Mouse (Mus musculus) T-helper 17 cell (primary cell): Measurements from ENCODE around the gene Inka2.

ENCODE experiments used
- in situ Hi-C, 2 experiments: fragments of 300-600 bp; cut with MboI, MseI; formaldehyde crosslinking; loops; 1 replicate in 1 of 2; 2 replicates in 1 of 2; pipeline ENCODE4 v1.15.1; 2025; ENCODE audit warnings: high pct_unique_total_duplicates in 2 of 2

Inka2 gene

DNA sequence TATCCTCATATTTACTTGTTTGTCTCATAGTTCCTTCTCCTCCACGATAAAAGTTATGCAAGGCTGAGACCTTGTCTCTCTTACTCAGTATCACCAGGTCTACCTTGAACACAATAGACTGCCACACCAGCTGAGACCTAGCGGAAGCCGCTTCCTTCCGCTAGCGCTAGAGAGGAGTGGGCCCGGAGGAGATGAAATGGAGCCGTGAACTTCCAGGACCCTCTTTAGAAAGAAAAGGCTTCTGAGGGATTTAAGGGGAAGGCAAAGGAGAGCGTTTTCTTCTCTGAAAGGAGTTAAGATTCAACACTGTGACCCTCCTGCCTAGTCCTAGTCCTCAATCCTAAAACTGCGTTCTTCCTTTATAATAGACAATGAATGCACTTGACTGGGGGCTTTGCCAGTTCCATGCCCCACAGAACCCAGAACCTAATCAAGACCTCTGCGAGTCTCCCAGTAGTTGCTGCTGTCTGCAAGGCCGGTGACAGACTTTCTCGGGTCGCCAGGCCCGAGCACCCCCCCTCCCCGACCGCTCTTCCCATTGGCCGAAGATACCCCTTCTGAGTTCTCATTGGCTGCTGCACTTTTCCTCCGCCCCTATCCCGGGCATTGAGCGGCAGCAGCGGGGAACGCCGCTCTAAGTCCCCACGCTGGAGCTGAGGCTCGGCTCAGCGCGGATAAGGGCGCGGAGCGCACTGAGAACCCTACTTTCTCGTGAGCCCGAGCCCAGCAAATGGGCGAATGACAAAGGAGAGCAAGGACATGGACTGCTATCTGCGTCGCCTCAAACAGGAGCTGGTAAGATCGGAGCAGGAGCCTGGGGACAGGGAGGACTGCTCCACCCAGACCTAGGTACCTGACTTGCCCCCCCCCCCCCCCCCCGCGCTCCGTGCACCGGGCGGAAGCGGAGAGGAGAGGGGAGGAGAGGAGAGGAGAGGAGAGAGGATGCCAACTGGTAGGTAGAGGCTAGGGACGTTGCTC lies at the start of gene Inka2:
Gene Inka2 (plus strand): TSS at position 569 of the 978 bp plus-strand sequence.
- in situ Hi-C loops = no loop called here

DNA sequence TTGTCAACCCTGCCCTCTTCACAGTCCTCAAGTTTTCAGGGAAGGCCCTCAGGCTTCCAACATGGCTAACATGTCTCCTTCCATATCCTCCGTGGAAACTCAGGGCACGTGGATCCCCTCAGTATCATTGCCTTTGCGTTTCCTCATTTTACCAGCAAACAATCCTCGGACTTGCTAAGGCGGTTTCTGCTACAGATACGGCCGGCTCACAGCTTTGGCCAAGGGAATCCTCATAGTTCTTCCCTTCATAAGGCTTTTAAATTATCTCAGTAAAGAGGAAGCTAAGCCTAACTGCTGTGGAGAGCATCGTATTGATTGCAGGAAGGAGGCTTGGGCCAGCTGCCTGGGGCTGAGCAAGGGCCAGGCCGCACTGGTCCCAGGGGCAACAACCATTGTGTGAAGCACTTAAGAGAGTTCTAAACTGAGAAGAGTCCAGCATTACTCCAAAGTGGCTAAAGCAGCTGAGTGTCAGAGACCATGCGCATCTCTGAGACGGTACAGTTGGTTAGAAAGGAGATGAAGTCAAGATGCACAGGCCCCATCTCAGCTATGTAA lies 49.3 kb upstream of the Inka2 start:
- in situ Hi-C loops = loop anchor here in 1 of 2 experiments (25.0 kb wide), 1 partner anchor 782 kb away; no protein-coding TSS in a partner anchor

DNA sequence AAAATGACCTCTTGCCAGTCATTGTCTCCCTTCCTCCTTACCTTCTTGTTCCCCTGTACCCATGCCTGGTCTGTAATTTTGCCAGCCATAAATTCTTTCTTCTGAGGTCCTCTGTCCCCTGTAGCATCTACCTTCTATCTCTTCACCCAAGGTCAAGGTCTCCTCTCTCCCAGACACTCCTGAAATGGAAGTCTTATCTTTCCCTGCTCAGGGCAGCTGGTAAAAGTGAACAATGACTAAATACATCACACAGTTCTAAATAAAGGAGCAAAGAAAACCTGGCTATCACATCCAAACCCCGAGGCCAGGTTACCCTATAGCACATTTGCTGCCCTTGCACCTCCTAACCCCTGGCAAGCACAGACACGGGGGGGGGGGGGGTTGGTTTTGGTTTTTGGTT lies 43.9 kb upstream of the Inka2 start:
- in situ Hi-C loops = loop anchor here (10.0 to 25.0 kb wide), 2 partner anchors 777 to 1906 kb away; no protein-coding TSS in a partner anchor

DNA sequence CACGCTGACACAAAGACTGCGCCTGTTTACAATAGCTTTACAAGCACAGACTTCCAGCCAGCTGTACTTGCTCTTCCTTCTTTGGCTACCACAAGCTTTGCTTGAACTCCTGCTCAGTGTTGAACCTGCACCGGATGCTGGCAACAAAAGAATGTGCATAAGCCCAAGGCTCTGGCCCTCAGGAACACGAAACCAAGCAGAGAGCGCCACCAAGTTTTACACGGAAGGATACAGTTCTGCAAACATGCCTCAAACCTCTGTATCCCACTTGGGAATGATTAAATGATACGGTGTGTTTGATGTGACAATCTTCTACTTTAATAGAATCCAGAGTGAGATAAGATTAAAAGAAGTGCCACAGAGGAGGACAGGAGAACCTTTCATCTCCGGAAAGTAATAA lies 41.4 kb upstream of the Inka2 start:
- in situ Hi-C loops = loop anchor here (10.0 to 25.0 kb wide), 2 partner anchors 774 to 1908 kb away; no protein-coding TSS in a partner anchor

DNA sequence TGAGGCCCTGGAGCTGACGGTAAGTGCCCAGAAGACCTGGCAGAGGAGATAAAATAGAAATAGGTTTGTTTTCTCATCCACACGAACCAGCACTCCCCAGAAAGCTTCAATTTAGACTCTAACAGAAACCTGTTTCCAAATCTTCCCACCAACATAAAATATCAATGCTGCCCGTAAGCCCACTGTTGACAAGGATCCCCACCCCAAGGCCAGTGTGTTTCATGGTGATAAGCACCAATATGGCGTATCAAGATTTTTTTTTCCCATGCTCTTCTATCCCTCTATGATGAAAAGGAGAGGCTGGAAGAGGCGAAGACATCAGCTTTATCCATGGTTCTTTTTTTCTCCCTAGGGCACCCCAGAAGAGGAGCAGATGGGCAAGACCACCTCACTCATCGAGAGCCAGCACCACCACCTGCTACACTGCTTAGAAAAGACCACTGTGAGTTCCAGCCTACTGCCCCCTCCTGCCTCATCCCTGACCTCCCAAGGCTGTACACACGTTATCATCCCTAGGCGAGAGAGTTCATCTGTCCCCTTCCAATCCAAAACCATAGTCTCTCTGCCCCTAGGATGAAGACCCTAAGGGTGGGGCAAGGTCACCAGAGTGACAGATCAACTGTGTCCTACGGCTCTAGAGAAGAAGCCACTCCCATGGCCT lies 39.2 kb upstream of the Inka2 start:
- in situ Hi-C loops = loop anchor here (10.0 to 25.0 kb wide), 2 partner anchors 772 to 1910 kb away; no protein-coding TSS in a partner anchor

DNA sequence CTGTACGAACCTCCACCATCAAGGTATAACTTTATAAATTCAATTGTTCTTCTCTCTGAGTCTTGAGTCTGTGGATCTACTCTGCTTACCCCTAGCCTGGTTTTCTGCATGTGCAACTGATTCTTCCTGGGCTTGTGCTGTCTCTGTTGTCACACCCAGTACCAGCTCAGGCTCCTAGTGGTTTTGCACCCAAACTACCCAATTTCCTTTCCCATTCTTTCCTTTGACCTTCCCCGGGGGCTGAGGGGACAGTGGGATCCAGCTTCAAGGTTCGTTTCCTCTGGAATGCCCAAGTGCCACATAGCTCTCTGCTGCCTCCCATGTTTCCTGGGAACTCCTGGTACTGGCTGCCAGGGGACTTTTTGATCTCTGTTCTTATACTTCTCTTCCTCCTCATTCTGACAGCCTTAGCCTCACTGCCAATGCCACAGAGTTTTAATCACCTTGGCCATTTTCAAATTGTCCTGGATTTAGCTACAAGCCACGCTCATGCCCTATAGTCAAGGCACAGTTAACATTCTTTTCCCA lies 37.3 kb upstream of the Inka2 start:
- in situ Hi-C loops = loop anchor here (10.0 to 25.0 kb wide), 2 partner anchors 770 to 1912 kb away; no protein-coding TSS in a partner anchor

DNA sequence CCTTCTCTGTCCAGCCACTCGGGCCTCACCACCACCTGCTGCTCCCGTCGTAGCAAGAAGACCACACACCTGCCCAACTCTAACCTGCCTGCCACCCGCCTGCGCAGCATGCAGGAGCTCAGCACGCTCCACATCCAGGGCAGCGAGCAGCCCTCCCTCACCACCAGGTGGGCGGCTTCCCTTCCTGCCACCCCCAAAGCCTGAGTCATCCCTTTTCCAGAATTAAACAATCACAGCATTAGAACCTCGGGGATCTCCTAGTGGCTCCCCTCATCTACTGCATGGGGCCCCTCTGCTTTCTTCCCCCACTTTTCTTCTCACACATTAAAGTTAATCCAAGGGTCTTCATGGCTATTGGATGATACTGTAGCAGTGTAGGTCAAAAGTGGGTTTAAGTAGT lies 36.2 kb upstream of the Inka2 start:
- in situ Hi-C loops = loop anchor here (10.0 to 25.0 kb wide), 2 partner anchors 769 to 1913 kb away; no protein-coding TSS in a partner anchor

DNA sequence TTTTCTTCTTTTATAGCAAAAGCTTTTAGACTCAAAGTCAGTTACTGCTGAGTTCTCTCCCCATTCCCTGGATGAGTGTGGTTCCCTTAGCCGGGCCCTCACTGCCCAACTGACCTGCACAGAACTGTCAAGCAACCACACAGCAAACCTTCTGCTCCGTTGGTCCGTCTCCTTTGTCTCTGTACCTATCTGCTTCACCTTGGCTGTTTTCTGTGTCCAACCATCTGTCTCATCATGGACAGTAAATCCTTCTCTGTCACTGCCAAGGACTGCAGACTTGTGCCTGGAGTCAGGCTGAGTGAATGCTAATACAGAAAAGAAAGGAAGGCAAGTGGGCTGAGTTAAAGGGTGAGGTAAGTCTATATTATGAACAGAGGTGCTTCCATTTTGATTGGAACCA lies 34.6 kb upstream of the Inka2 start:
- in situ Hi-C loops = loop anchor here (10.0 to 25.0 kb wide), 2 partner anchors 768 to 1915 kb away; no protein-coding TSS in a partner anchor

DNA sequence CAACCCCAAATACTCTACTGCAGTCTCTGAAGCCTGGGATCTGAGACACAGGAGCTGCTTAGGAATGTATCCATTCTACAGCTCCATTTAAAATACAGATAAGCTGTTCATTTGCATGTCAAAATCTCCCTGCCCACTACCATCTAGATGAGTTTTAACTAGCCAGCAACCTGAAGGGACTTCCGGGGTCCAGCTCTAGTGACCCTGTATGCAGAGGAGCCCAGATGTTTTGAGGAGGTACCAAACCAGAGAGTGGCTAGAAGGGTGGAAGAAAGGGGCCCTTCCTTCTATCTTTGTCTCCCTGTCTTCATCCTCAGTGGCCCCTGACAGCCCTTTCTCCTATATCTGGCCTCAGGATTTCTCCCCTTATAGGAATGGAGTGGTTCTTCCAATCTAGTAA lies 33.6 kb upstream of the Inka2 start:
- in situ Hi-C loops = loop anchor here in 1 of 2 experiments (25.0 kb wide), 1 partner anchor 766 kb away; no protein-coding TSS in a partner anchor

DNA sequence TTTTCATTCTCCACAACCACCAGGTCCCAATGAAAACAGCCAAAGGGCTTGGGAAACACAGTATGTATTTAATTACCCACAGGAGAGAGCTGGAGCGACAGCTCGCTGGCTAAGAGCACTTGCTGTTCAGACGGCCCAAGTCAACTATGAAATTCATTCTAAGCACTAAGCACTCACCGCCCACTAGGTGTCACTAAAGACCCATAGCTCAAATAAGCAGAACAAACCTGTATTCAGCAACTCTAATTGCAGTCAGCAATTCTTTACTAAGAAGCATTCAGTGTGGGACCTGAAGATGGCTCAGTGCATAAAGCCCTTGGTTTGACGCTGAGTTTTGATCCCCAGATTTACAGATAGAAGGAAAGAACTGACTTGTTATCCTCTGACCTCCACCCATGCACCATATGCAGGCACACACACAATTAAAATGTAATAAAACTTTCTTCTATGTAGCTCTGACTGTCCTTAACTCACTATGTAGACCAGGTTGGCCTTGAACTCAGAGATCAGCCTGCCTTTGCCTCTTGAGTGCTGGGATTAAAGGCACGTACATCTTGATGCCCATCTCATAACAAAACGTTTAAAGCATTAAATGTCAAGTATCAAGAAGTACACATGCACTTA lies 29.7 kb upstream of the Inka2 start:
- in situ Hi-C loops = loop anchor here (5.0 to 25.0 kb wide), 2 partner anchors 763 to 773 kb away; no protein-coding TSS in a partner anchor

DNA sequence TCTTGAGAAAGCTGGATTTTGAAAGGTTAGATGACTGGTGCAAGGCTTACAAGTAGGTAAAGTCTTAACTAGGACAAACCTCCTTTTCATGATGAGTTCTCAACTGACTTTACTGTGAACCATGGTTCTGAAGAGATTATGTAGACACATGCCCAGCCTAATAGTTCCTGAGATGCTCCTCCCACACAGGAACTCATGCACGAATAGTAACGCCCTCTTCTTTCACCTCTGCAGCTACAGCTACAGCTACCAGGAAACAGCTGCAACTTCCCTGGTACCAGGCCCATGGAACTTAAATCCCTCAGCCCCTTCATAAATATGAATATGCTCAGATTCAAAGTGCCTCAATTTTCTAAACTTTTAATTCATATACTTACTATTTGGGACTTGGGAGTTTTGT lies 28.5 kb upstream of the Inka2 start:
- in situ Hi-C loops = loop anchor here in 1 of 2 experiments (5.0 kb wide), 1 partner anchor 771 kb away; no protein-coding TSS in a partner anchor

DNA sequence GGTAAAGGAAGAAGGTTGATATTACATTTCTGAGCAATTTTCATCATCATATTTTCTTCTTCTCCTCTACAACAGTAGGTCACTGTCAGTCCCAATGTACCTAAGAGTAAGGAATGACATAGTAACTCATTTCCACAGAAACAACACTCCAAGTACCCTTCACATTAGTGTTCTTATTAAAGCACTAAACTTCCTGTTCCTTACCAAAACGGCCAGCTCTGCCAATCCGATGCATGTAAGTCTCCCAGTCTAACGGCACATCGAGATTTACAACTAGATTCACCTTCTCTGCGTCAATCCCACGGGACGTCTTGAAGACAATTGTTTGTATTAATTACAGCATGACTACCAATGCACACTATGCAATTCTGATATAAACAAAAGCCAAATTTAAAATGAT lies 24.1 kb upstream of the Inka2 start:
- in situ Hi-C loops = loop anchor here (10.0 kb wide), 1 partner anchor 804 kb away; the partner anchor contains the start of gene Dennd2d (in 2 of the 2)

DNA sequence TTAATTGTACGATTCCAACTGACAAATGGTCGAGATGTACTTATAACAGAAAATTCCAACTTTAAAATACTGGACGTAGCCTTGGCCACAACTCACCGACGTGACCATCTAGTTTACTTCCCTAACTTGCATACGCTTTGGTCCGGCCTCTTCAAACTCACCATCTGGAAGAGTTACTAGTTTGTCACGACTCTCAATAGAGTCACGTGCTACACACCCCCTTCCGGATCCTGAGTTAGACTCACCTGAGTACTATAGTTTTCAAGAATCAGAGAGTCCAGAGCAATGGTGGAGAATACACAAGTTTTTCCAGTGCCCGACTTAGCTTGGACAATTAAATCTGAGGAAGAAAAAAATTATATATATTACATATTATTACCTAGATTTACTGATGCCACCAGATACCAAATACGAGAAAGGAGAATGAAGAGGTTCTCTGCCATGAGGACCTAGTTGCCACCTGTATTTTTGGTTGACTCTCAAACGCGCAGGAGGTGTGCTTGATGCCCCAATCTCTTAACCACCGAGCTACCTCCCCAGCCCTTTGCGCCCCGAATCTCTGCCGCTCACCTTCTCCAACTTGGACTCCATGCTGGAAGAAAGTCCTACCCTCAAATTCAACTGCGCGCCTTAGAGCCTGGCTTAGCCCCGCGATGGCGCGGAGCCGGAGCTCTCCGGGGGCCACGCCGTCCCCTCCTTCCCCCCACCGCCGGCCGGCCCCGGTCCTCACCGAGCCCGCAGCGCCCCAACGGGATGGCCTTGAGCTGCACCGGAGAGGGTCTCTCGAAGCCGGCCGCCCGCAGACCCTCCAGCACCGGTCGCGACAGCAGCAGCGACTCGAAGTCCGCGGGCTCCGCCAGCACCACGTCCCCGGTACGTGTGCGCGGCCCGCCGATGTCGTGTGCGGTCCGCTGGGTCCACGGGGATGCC lies 17.7 kb upstream of the Inka2 start:
- in situ Hi-C loops = loop anchor here (5.0 to 10.0 kb wide), 5 partner anchors 36 to 798 kb away; partner anchors contain the start of genes Dennd2d (in 2 of the 2) and Wdr77 (in 1 of the 2)

DNA sequence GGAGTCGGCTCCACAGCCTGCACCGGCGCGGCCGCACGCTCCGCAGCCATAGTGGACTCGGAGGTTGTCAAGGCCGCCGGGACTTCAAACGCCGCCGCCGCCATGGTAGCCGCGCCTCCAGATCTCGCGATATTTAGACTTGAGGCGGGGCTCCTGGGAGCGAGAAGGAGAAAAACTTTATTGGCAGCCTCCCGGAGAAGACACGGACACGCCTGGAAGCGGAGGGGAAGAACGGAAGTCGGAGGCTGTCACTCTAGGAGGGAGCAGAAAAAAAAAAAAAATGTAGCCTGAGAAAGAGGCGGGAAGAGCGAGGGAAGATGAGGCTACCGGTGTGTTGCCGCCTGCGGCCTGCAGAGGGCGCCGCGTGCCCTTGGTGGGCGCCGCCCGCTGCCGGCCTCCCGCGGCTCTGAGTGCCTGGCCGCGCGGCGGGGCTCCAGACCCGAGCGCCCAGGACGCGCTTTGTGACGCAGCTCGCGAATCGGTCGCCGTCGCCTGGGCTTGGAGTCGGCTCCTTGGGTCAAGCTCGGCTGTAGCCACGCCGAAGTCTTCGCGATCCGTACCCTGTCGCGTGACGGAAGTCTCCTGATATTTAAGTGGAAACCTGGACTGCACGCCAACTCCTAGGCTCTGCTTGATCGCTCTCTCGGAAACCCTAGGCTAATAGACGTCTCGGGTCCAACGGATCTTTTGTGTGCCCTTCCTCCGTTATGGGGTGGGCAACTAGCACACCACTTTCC lies 16.9 kb upstream of the Inka2 start, which contains the start of gene Ddx20:
Gene Ddx20 (minus strand): TSS at position 251 of the 737 bp plus-strand sequence.
- in situ Hi-C loops = loop anchor here (5.0 to 10.0 kb wide), 5 partner anchors 35 to 797 kb away; partner anchors contain the start of genes Dennd2d (in 2 of the 2) and Wdr77 (in 1 of the 2)

DNA sequence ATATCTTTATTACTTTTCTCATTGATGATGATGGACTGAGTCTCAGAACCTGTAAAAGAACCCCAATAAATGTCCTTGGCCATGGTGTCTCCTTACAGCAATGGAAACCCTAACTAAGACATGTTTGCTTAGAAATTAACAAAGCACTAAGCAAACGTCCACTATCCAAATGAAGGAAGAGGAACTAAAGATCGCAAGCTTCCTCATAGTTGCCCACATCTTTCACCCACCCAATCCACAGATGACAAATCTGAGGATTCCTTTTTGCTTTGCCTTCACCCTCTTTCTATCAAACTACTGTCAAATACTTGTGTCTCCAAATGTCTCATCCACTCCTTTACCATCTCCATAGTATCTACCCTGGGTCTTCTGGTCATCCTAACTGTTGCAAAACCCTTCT lies 15.9 kb upstream of the Inka2 start:
- in situ Hi-C loops = loop anchor here (5.0 to 10.0 kb wide), 5 partner anchors 34 to 796 kb away; partner anchors contain the start of genes Dennd2d (in 2 of the 2) and Wdr77 (in 1 of the 2)

DNA sequence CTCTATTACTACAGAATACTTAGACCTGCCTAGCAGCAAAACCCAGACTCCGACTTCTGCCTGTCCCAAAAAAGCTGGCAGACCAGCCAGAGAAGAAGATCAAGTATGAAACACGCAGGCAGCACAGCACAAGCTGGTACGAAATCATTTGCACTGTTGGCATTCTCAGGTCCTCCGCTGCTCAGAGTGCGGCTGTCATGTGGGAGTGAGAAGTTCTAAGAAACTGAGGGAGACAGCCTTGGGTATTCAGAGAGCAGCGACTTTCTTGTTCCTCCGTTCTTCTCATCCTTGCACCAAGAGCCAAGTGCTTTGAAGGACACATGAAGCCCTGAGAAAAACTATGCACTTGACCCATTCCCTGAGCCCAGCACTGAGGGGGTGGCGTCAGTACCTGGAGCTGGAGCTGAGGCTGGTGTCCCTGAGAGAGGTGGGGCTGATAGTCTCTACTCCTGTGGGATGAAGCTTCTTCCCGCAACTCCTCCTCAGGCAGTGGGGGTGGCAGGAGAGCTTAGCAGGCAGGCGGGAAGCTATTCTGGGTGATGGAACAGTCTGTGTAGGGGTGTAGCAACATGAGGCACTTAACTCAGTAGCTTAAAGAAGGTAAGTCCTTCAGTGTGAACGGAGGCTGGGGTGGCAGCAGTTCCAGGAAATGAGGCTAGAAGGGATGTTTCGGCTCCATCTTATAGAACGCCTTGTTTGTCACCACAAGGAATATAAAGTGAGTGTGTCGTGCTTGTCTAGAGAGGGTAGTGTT lies 10.9 kb upstream of the Inka2 start:
- in situ Hi-C loops = no loop called here
